Mouse (Mus musculus) stomach, postnatal 0 days (tissue): ENCODE results near the gene Htr6.

Source experiments
- CTCF ChIP-seq: IDR thresholded peaks from 2 replicates; pipeline ENCODE4 v1.5.1; 2016; ENCODE audit warnings: antibody characterized with exemption, low read depth, mild to moderate bottlenecking, moderate library complexity
- EP300 ChIP-seq: optimal IDR thresholded peaks from 2 replicates; pipeline ENCODE3; 2016; ENCODE audit warnings: antibody characterized with exemption

DNA sequence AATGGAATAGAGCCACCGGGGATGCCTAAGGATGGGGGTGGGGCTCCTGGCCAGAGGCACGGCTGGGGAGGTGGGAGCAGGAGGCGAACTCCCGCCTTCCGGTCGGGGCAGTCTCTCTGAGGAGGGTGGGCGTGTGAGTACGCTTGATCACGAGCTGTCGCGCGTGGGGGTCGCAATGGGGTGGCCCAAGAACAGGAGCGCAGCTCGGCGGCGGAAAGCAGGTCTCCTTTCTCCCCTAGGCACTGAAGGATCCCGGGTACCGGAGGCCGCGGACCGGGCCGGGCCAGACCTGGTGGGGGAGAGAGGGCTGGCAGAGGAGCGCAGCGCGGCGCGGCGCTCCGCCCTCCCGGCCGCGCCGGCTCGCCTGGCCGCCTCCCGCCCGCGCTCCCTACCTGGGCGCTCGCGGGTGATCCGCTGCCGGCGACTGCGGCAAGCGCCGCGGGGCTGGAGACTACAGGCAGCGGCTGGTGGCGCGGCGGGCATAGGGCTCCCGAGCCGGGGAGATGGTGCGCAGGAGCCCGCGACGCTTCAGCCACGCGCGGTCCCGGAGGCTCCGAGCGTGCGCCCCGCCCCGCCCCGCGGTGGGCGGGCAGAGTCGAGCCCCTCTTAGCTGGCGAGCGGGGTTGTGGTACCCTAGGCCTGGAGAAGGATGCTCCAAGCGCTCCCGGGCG lies at the start of gene Htr6:
- no peak for TF ChIP-seq CTCF
- TF ChIP-seq EP300 = no peak
